Mouse (Mus musculus): ENCODE measurements around the gene Kif22. TPM values are rescaled to one million over a fixed set of nuclear protein-coding genes. Genes with fewer than 3 reads are reported as not detected.
A peak's percentile ranks its signal among the peaks of the same experiment; 100 is the strongest.

Kif22 gene
- polyA plus RNA-seq, 1 experiment from 2014 or later: 80.4 TPM

DNA sequence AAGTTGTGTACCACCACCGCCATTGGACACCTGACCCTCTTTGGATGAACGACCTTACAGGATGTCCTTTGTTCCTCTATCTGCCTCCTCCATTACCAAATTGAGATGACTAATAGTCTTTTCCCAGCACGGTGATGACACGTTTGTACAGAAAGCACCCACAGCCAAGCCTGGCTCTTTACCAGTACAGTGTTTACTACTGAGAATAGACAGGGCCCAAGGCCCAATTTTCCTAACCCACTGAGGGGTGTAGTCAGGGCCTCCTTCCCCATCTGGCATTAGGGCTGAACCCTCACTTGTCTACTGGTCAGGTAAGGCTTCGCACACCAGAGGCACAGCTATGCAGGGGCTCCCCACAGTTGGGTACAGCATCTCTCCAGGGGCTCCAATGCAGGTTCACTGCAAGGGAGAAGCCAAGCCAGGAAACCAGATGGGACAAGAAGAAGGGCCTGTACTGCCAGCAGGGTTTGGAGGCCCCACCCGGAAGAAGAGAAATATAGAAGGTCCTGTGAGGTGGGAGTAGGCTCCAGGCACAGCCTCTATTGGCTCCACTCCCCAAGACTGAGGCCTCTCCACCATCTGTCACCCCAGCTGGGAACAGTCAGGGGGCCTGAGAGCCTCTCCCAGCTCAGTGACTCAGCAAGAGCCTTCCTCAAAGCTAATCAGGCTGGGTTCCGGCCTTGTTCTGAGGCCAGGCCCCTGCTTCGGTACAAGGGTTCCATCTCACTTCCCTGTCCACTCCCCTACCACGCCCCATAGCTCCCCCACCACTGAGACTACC, 33.8 kb downstream of the Kif22 start:
- H3K27ac ChIP-seq (ENCODE audit: low read length): peak overlapping the region; percentile 74
- H3K9ac ChIP-seq (ENCODE audit: low read length): peak overlapping the region; percentile 36; the same call in 1 of the 2 replicates
- no peak overlapping the region for H3K4me2 ChIP-seq (ENCODE audit: low read depth, low read length)
- 31% methylated on average over 9 of the region's 9 CpGs for WGBS
- H3K4me1 ChIP-seq (ENCODE audit: control insufficient read depth, insufficient read depth, low read length): peaks cover 17% of the 10 kb centered on the region
- no peaks in the 10 kb centered on the region for H3K9me3 ChIP-seq (replicated peaks; ENCODE audit: control insufficient read depth, low read length)
- ATAC-seq (replicated peaks; ENCODE audit: extremely low read depth, insufficient read depth, low FRiP score): peak; percentile 80
- H3K4me3 ChIP-seq (ENCODE audit: low read length): no peak overlapping the region
- H3K36me3 ChIP-seq (ENCODE audit: control insufficient read depth, insufficient read depth): peaks cover 3% of the 10 kb centered on the region; the same call in 1 of the 2 replicates
- no peaks in the 10 kb centered on the region for H3K27me3 ChIP-seq (ENCODE audit: control insufficient read depth, insufficient read depth, low read length)

DNA sequence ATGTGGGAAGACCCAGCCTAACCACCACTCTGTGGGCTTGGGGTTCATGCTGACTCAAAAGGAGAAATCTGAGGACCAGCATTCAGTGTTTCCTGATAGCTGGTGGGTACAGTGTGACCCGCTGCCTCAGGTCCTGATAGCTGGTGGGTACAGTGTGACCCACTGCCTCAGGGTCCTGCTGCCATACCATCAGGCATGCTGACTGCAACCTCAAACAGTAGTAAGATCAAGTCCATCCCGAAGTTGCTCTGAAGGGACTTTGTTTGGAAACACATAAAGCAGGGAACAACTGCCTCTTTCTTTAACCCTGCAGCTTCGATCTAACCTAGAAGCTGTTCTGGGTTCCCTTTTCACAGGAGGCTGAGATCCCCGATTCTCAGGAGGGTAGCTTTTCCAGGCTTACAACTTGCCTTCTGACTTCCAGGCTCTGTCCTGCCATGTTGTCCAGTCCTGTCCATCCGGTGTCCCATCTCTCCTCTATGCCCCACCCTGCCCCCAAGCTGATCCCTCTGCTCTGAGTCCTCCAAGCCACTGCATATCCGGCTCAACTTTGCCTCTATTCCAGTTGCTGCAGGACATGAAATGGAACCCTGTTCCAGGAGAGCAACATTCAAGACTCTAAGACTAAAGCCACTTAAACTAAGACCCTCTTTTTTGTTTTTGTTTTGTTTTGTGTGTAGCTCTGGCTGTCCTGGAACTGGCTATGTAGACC, 34.8 kb downstream of the Kif22 start:
- Histone ChIP-seq H3K36me3 (ENCODE audit: control insufficient read depth, insufficient read depth) (no peaks in the 10 kb centered on the region), H3K4me2 (ENCODE audit: low read depth, low read length) (no peak overlapping the region), H3K9ac (ENCODE audit: low read length) (no peak overlapping the region), H3K4me3 (ENCODE audit: low read length) (no peak overlapping the region), H3K4me1 (ENCODE audit: control insufficient read depth, insufficient read depth, low read length) (peaks cover 14% of the 10 kb centered on the region; the same call in 1 of the 2 replicates), H3K27me3 (ENCODE audit: control insufficient read depth, insufficient read depth, low read length) (no peaks in the 10 kb centered on the region), H3K27ac (ENCODE audit: low read length) (no peak overlapping the region), H3K9me3 (replicated peaks; ENCODE audit: control insufficient read depth, low read length) (no peaks in the 10 kb centered on the region)
- WGBS: 81% methylated on average over 6 of the region's 6 CpGs
- no peak for ATAC-seq (replicated peaks; ENCODE audit: extremely low read depth, insufficient read depth, low FRiP score)

DNA sequence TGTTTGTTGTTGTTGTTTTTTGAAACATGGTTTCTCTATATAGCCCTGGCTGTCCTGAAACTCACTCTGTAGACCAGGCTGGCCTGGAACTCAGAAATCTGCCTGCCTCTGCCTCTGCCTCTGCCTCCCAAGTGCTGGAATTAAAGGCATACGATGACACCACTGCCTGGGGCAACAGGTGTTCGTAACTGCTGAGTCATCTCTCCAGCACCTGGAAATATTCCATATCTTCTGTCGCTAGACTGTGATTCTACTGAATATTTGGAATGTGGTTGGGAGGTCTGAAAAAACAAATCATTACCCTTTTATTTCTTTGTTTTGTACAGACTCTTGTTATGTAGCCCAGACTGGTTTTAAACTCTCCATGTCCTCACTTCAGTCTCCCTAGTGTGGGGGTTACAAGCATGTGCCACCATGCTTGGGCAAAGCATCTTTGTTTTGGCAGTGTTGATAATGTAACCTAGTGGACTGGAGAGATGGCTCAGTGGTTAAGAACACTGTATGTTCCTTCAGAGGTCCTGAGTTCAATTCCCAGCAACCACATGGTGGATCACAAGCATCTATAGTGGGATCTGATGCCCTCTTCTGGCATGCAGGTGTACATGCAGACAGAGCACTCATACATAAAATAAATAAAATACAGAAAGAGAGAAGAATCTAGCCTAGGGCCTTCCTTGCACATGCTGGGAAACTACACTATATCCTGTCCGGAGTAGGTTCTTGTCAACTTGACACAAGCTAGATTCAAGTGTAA, 38.0 kb downstream of the Kif22 start:
- Histone ChIP-seq H3K9me3 (replicated peaks; ENCODE audit: control insufficient read depth, low read length) (no peaks in the 10 kb centered on the region), H3K36me3 (ENCODE audit: control insufficient read depth, insufficient read depth) (no peaks in the 10 kb centered on the region), H3K4me1 (ENCODE audit: control insufficient read depth, insufficient read depth, low read length) (peaks cover 14% of the 10 kb centered on the region; the same call in 1 of the 2 replicates), H3K4me2 (ENCODE audit: low read depth, low read length) (no peak overlapping the region), H3K27me3 (ENCODE audit: control insufficient read depth, insufficient read depth, low read length) (no peaks in the 10 kb centered on the region), H3K4me3 (ENCODE audit: low read length) (no peak overlapping the region), H3K27ac (ENCODE audit: low read length) (no peak overlapping the region), H3K9ac (ENCODE audit: low read length) (no peak overlapping the region)
- WGBS: 76% methylated on average over 4 of the region's 4 CpGs
- no peak for ATAC-seq (replicated peaks; ENCODE audit: extremely low read depth, insufficient read depth, low FRiP score)

DNA sequence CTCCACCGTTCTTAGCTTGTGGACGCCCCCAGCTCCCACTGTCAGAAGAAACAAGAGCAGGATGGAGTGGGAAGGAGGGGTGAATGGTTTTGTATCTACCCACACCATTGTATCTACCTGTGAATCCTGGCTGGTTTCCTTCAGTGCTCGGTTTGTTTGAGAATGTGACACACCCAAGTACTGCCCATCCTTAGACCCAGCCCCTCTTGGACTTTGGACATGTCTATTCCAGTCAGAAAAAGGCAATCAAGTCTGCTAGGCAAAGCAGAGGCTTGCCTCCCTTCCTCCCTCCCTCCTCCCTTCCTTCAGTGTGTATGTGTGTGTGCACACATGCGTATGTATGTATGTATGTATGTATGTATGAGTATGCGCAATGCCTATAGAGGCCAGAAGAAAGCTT, 38.7 kb downstream of the Kif22 start:
- ATAC-seq (replicated peaks; ENCODE audit: extremely low read depth, insufficient read depth, low FRiP score): no peak
- Histone ChIP-seq H3K36me3 (ENCODE audit: control insufficient read depth, insufficient read depth) (no peaks in the 10 kb centered on the region), H3K27ac (ENCODE audit: low read length) (no peak overlapping the region), H3K4me3 (ENCODE audit: low read length) (no peak overlapping the region), H3K27me3 (ENCODE audit: control insufficient read depth, insufficient read depth, low read length) (no peaks in the 10 kb centered on the region), H3K4me1 (ENCODE audit: control insufficient read depth, insufficient read depth, low read length) (peaks cover 10% of the 10 kb centered on the region; the same call in 1 of the 2 replicates), H3K9ac (ENCODE audit: low read length) (no peak overlapping the region), H3K4me2 (ENCODE audit: low read depth, low read length) (no peak overlapping the region), H3K9me3 (replicated peaks; ENCODE audit: control insufficient read depth, low read length) (no peaks in the 10 kb centered on the region)
- WGBS: 89% methylated on average over 5 of the region's 5 CpGs

DNA sequence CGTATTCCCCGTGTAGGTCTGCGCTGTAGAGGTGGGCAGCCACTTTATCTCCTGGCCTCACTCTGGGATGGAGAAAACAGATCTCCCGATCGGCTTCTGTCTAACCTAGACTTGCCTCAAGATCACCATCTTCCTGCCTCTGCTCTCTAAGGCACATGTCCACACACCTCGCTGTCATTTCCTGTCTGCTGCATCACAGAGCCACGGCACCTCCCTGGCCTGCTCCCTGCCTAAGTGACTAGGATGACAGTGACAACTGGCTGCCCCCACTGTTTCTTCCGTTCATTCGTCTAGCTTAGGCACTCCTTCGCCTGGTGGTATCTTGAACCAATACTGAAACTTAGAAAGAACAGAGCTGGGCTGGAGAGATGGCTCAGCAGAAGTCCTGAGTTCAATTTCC, 42.7 kb downstream of the Kif22 start:
- 70% methylated on average over 10 of the region's 10 CpGs for WGBS
- H3K9ac ChIP-seq (ENCODE audit: low read length): no peak overlapping the region

DNA sequence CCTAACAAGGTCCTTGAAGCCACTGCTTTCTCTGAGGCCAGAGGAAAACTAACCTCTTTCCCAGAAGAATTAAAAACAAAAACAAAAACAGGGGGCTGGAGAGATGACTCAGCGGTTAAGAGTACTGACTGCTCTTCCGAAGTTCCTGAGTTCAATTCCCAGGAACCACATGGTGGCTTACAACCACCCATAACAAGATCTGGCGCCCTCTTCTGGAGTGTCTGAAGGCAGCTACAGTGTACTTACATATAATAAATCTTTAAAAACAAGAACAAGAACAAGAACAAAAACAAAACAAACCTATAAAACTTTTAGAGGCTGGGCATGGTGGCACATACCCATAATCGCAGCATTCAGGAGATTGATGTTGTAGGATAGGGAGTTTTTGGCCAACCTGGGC, 45.8 kb downstream of the Kif22 start:
- ATAC-seq (replicated peaks; ENCODE audit: extremely low read depth, insufficient read depth, low FRiP score): no peak
- WGBS: 79% methylated on average over 4 of the region's 4 CpGs

More for the DNA sequence above, 42.7 kb downstream of the Kif22 start:
- Histone ChIP-seq H3K4me2 (ENCODE audit: low read depth, low read length) (no peak overlapping the region), H3K27me3 (ENCODE audit: control insufficient read depth, insufficient read depth, low read length) (no peaks in the 10 kb centered on the region), H3K36me3 (ENCODE audit: control insufficient read depth, insufficient read depth) (peaks cover 17% of the 10 kb centered on the region), H3K9me3 (replicated peaks; ENCODE audit: control insufficient read depth, low read length) (0 out of 2 replicates have a peak, but pooled peaks cover 3% of the 10 kb centered on the region), H3K4me3 (ENCODE audit: low read length) (no peak overlapping the region), H3K4me1 (ENCODE audit: control insufficient read depth, insufficient read depth, low read length) (no peaks in the 10 kb centered on the region), H3K27ac (ENCODE audit: low read length) (no peak overlapping the region)
- ATAC-seq (replicated peaks; ENCODE audit: extremely low read depth, insufficient read depth, low FRiP score): no peak

DNA sequence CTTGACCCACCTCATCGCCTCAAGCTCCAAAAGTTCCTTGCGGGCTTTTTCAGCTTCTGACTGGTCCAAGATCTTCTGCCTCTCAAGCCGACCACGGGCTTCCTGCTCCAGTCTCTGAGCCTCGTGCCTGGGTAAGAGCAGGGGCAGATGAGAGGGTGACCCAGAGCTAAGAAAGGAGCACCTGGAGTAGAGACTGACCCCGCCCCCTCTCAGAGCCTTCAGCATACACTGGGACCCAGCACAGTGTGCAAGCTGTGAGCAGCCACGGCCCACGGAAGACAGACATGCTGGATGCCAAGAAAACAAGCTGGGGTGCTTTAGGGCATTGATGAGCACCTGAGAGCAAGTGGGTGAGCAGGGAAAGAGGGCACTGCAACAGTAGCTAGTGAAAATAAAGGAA, 53.5 kb downstream of the Kif22 start:
- no peaks in the 10 kb centered on the region for H3K36me3 ChIP-seq (ENCODE audit: control insufficient read depth, insufficient read depth)
- no peaks in the 10 kb centered on the region for H3K9me3 ChIP-seq (replicated peaks; ENCODE audit: control insufficient read depth, low read length)
- WGBS: 71% methylated on average over 8 of the region's 8 CpGs
- no peaks in the 10 kb centered on the region; the same call in 1 of the 2 replicates for H3K4me1 ChIP-seq (ENCODE audit: control insufficient read depth, insufficient read depth, low read length)
- H3K27ac ChIP-seq (ENCODE audit: low read length): no peak overlapping the region
- ATAC-seq (replicated peaks; ENCODE audit: extremely low read depth, insufficient read depth, low FRiP score): no peak
- H3K9ac ChIP-seq (ENCODE audit: low read length): no peak overlapping the region
- H3K4me2 ChIP-seq (ENCODE audit: low read depth, low read length): no peak overlapping the region
- no peak overlapping the region for H3K4me3 ChIP-seq (ENCODE audit: low read length)
- H3K27me3 ChIP-seq (ENCODE audit: control insufficient read depth, insufficient read depth, low read length): no peaks in the 10 kb centered on the region

More for the DNA sequence above, 45.8 kb downstream of the Kif22 start:
- peaks cover 17% of the 10 kb centered on the region for H3K36me3 ChIP-seq (ENCODE audit: control insufficient read depth, insufficient read depth)
- H3K4me2 ChIP-seq (ENCODE audit: low read depth, low read length): no peak overlapping the region
- no peak overlapping the region for H3K4me3 ChIP-seq (ENCODE audit: low read length)
- 0 out of 2 replicates have a peak, but pooled peaks cover 3% of the 10 kb centered on the region for H3K9me3 ChIP-seq (replicated peaks; ENCODE audit: control insufficient read depth, low read length)
- H3K27me3 ChIP-seq (ENCODE audit: control insufficient read depth, insufficient read depth, low read length): no peaks in the 10 kb centered on the region
- H3K4me1 ChIP-seq (ENCODE audit: control insufficient read depth, insufficient read depth, low read length): no peaks in the 10 kb centered on the region
- no peak overlapping the region for H3K27ac ChIP-seq (ENCODE audit: low read length)
- H3K9ac ChIP-seq (ENCODE audit: low read length): no peak overlapping the region

DNA sequence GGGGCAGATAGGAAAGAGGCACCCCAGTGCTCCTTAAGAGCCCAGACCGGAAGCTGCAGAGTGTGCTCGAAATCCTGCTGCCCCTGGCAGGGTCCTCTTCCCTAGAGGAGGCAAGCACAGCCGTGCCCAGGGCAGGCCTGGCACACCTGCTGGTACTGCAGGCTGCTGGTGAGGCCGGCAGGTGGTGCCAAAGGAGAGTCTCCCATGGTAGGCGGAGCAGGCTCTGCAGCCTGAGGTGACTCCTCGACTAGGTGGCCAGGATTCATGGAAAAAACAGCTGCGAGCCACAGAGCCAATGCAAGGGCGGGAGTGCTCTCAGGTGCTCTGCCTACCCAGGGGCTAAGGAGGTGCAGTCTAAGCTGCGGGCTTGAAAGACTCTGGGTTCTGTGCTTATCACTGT, 56.0 kb downstream of the Kif22 start:
- Histone ChIP-seq H3K4me1 (ENCODE audit: control insufficient read depth, insufficient read depth, low read length) (no peaks in the 10 kb centered on the region; the same call in 1 of the 2 replicates), H3K36me3 (ENCODE audit: control insufficient read depth, insufficient read depth) (no peaks in the 10 kb centered on the region), H3K4me2 (ENCODE audit: low read depth, low read length) (no peak overlapping the region), H3K27me3 (ENCODE audit: control insufficient read depth, insufficient read depth, low read length) (no peaks in the 10 kb centered on the region), H3K27ac (ENCODE audit: low read length) (no peak overlapping the region), H3K9ac (ENCODE audit: low read length) (no peak overlapping the region), H3K4me3 (ENCODE audit: low read length) (no peak overlapping the region), H3K9me3 (replicated peaks; ENCODE audit: control insufficient read depth, low read length) (no peaks in the 10 kb centered on the region)
- 42% methylated on average over 9 of the region's 9 CpGs for WGBS
- no peak for ATAC-seq (replicated peaks; ENCODE audit: extremely low read depth, insufficient read depth, low FRiP score)

Data from heart, embryonic 16.5 days (tissue).